Mouse (Mus musculus): ENCODE results near the gene Pcnp.
"Not testable (repeated sequence)": the region's sequence is repeated elsewhere in the genome, so short reads cannot be mapped to it uniquely, and the experiment has no call there.

Pcnp gene

DNA sequence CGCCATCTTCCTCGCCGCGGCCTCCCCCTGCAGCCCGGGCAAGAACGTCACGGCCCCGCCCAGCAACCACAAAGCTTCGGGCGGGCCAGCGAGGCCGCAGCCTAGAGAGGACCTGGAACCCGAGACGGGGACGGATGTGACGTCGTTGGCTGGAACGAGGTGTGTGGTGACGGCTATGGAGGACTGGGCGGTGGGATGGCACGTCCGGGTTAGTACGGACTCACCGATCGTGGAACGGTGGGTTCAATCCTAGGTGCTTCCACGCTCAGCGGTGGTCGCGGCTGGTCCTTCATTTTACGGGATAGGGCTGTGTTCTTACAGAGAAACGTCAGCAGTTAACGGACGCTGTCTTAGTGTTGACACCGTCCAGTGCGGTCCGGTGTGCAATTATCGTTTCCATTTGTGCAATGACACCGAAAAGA is at the start of gene Pcnp:
Pcnp (minus strand) TSS at position 79 of the 422 bp plus-strand sequence.
- DNase-seq (ENCODE audit: low read depth in 1 of 2, low spot score in 2 of 2) = peak; percentile 93 to 96

DNA sequence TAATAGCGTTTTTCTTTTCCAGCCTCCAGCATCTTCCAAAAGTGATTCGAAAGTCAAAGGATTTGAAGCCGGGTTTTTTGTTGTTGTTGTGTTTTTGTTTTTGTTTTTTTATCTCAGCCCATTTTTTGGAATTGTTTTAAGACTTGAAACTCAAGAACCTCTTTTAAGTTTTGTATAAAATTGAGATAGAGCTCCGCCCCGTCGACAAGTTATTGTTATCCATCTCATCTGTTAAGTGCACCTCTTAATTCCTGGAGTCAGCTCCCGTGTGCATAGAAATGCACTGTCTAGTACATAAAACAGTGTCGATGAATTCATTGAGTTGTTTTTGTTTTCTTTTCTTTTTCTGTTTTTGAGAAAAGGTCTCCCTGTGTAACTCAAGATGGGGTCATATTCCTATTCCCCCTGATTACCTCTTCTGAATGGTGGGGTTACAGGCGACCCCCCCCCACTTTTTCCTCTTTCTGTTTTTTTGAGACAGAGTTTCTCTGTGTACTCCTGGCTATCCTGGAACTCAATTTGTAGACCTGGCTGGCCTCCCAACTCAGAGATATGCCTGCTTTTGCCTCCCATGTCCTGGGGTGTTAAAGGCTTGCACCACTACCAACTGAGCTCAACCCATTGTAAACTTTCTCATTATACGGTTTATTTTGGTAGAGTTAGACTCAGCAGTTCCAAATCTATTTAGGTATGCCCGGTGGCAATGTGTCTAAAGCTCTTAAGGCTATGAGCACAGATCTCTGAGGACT is 46.8 kb upstream of the Pcnp start:
- no peak for DNase-seq (ENCODE audit: low read depth in 1 of 2, low spot score in 2 of 2)

DNA sequence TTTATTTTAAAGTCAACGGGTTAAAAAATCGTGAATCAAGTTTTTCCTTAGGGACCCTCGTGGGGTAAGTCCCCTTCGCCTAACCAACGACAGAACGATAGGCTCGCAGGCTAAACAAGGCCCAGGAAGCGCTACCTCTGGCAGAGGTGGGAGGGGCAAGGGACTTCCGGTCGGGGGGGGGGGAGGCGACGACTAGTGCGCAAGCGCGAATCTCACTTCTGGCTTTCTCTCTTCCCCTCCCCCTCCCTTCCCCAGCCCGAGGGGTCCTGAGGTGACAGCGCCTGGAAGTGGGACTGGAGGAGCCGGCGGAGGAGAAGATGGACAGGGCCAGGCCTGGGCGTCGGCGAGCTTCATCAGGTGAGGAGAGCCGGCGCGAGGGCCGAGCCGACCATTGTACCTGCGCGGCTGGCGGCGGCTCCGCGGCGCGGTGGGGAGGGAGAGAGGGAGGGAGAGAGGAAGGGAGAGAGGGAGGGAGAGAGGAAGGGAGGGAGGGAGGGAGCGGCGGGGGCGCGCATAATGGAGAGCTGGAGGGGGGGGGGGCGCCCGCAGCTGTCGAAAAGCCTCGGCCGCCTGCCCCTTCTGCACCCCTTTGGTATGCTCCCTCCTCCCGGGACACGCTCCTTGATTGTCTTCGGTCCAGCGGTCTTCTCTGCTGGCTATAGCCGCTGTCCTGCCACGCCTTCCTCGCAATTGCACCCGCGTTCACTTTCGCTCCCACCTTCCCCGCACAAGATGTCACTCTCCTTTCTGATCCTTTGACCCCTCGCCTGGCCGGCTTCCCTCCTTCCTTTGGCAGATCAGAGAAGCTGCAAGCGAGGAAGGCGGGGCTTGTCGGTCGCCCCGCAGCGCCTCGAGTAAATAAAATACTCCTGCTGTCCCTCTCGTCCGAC is 45.9 kb upstream of the Pcnp start:
- DNase-seq (ENCODE audit: low read depth in 1 of 2, low spot score in 2 of 2) = peak in 1 of 2 experiments; percentile 52

DNA sequence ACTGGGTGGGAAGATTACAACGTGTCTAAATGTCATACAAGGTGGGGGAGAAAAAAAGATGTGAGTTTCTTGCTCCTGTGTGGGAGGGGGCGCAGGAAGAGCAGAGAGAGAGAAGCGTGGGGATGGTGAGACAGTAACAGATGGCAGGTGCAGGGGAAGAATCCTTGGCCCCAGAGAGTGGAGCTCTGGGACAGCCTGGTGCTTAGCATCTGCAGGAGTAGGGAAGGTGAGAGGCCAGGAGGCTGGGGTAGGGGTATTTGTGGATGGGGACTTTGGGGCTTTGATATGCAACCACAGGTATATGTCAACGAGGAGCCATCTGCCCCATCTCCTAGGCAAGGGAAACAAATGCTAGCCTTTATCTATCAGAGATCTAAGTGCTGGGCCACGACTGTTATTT is 45.0 kb upstream of the Pcnp start:
- no peak for DNase-seq (ENCODE audit: low read depth in 1 of 2, low spot score in 2 of 2)

DNA sequence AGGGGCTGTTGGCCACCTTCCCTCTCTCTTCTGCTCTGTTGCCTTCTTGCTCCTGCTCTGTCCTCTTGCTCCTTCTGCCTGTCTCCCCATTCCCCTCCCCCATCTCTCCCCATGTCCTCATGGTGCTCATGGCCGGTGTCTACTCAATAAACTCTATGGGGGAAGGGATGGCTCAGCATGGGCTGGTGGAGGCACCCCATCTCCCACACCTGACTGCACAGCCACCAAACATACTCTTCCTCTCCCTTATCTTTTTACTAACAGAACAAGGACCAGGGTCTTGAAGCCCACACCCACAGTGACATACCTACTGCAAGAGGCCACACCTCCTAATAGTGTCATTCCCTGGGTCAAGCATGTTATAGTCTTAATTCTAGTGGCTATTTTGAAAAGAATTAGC is 44.6 kb upstream of the Pcnp start:
- DNase-seq (ENCODE audit: low read depth in 1 of 2, low spot score in 2 of 2) = no peak

DNA sequence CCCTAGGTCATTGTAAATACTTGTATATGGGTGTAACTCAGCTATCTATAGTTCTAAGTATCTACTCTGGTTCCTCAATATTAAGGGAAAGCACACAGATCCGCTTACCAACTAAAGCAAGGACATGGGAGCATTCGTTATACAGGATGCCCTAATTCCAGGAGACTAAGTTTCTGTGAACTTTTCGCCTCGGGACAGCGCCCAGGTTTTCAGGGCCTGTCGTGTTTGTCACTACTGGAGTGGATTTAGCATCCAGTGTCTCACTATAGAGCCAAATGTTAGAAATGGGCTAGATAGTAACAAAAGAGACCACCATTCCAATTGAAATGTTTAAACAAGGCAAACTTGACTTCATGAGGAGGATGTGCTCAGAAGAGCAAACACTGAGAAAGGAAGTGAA is 43.6 kb upstream of the Pcnp start:
- not testable (repeated sequence) for DNase-seq (ENCODE audit: low read depth in 1 of 2, low spot score in 2 of 2)

DNA sequence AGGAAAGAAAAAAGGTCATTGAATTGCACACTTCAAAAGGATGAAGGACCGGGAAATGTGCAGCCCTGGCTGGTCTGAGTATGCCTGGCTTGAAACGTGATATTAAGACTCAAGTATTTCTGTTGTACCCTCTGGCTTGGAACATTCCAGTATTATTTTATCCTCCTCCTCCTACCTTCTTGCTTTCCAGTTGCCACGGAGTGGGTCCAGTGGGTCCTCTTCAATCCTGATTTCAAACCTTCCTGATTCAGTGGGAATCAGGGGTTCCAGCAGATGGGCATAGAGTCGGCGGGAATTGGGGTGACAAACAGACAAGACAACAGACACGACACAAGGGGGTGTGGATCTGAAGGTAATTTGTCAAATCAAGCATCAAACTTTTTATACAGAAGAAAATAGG is 43.0 kb upstream of the Pcnp start:
- DNase-seq (ENCODE audit: low read depth in 1 of 2, low spot score in 2 of 2) = no peak

DNA sequence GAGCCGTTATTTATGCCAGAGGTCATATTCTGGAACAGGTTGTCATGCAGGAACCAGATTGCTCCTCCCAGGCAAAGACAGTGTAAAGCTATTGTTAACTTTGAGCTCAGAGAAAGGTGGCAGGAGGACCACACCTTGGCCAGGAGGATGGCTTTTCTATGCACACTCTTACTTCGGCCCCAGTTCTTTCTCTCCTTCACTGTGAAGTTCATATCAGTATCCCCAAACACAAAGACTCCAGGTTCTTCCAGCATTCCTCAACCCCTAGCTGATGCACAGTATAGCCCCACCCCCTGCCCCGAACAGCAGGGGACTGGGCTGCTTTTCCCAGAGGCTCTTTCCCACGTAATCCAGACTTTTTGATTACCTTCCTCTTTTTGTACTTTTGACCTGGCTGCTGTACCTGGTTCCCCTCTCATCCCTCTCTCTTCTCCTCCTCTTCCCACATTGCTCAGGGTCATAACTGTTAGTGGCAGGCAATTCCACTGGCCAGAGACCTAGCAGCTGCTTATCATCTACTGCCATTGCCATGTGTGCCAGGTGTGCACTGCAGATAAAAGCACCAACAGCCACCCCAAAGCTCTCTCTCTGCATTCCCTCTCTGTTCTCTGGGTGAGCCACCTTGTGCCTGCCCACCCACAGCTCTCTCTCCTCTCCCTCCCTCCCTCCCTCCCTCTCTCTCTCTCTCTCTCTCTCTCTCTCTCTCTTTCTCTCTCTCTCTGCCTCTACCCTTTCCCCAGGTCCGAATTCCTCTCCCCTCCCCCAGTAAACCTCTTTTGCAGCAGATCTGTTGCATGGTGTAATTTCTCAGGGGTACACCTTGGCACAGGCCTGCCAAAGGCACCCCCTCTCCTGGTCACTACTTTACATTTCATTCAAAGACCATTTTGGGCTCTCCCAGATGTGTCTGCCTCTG is 42.0 kb upstream of the Pcnp start:
- no peak for DNase-seq (ENCODE audit: low read depth in 1 of 2, low spot score in 2 of 2)

DNA sequence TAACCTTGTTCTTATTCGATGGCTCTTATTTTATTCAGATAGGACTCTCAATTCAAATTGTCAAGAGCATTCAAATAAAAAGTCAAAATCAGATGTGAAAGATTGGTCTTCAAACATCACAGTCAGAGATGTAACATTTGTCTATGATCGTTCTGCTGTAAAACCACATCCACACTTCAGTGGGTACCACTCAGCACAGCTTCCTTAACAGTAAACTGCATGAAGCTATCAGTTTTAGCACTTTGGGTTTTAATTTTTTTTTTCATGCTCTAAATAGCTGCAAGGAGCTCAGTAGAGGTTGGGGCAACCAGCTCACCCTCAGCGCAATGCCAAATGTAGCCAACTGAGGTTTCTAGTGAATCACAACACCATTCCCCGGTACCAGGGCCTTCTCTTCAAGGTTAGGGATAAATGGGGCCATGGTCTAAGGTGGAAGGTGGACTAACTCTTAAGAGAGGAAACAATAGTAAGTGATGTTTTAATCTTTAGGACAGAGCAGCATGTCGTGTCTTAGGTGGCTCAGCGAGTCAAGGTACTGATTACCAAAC is 39.1 kb upstream of the Pcnp start:
- no peak for DNase-seq (ENCODE audit: low read depth in 1 of 2, low spot score in 2 of 2)

DNA sequence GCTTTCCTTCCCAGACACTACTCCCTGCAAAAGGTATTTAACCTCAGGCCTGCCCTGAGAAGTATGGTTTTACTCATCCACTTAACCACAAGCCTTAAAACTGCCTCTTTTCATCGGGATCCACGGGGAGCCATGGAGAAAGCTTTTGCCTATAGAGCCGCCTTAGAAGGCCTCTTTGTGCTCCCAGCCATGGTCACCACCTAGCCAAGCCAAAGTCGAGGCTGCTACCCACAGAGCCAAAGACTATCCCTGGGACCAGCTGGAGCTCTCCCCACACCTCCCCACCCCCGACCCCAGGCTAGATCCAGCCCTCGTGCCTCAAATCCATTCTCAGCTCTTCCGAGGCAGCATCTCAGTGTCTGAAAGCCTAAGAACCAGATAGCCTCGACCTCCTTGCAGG is 36.6 kb upstream of the Pcnp start:
- DNase-seq (ENCODE audit: low read depth in 1 of 2, low spot score in 2 of 2) = no peak

DNA sequence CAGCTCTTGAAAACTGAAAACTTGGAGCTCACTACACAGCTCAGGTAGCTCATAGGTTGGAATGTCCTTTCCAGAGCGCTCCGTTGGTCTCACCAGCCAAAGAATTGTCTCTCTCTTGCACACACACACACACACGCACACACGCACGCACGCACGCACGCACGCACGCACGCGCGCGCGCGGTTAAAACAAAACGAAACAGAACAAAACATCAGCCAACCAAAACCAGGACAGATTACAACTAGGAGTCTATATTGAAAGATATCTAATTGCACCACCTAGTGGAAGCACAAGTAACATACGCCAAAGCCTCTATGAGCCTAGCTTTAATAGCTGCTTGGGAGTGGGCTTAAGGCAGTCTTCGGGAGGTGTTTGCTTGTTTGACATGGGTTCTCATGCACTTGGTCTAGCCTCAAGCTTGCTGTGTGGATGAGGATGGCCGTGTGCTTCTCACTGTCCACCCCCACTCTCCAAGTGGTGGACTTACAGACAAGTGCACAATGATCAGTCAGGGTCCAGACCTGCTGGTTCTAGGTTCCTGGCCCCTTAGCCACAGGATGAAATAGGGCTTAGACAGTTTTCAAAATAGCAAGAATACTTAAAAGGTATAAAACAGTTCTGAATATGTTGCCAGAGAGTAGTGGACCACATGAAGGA is 34.9 kb upstream of the Pcnp start:
- peak in 1 of 2 experiments; percentile 16 for DNase-seq (ENCODE audit: low read depth in 1 of 2, low spot score in 2 of 2)

DNA sequence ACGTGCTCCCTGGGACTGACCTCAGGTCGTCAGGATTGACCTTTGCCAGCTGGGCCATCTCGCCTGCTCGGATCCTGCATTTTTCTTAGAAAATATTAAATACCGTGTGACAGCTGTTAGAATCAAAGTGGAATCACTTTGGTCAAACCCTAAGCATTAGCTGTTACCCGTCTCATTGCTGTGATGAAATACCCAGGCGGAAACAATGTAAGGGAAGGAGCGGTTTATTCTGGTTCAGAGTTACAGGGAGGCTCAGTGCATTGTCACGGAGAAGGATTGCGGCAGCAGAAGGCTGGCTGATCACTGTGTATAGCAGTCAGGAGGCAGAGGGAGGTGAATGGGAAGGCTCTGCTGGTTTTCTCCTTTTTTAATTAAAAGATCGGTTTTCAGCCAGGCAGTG is 33.4 kb upstream of the Pcnp start:
- no peak for DNase-seq (ENCODE audit: low read depth in 1 of 2, low spot score in 2 of 2)

DNA sequence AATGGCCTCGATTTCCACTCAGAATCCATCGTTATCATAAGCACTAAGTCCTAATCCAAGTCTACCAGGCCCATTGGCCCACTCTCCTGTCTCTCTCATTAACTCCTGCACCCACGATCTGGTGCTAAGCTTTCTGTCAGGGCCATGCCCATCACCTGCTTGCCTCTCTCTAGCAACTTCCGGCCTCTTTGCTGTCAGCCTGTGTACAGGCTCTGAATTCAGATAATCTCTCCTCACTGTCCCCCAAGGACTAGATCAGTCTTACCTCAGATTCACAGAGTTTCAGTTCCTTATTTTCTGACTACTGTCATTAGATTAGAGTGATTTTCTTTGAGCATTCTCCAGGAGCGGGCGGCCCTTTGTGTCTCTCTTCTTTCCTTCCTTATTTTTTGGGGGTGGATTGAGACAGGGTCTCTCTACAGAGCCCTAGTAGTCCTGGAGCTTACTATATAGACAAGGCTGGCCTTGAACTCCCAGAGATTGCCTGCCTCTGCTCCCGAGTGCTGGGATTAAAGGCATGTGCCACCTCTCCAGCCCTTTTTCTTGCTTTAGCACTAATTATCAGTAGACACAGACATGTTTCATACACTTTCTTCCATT is 32.6 kb upstream of the Pcnp start:
- no peak for DNase-seq (ENCODE audit: low read depth in 1 of 2, low spot score in 2 of 2)

DNA sequence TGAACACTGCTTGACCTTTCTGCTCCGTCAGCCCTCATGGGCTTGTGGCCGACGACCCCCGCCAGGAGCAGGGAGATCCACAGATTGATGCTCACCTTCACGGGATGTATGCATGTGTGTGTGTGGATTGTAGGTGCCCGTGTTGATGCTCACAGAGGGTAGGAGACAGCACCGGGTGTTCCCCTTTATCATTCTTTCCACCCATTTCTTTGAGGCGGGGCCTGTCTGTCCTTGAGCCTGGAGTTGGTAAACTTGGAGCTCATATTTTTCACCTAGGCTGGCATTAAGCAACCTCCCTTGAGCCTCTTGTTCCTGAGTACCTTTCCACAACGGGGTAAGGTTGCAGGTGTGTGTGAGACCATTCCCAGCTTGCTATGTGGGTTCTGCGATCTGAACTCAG is 28.6 kb upstream of the Pcnp start:
- DNase-seq (ENCODE audit: low read depth in 1 of 2, low spot score in 2 of 2) = no peak

DNA sequence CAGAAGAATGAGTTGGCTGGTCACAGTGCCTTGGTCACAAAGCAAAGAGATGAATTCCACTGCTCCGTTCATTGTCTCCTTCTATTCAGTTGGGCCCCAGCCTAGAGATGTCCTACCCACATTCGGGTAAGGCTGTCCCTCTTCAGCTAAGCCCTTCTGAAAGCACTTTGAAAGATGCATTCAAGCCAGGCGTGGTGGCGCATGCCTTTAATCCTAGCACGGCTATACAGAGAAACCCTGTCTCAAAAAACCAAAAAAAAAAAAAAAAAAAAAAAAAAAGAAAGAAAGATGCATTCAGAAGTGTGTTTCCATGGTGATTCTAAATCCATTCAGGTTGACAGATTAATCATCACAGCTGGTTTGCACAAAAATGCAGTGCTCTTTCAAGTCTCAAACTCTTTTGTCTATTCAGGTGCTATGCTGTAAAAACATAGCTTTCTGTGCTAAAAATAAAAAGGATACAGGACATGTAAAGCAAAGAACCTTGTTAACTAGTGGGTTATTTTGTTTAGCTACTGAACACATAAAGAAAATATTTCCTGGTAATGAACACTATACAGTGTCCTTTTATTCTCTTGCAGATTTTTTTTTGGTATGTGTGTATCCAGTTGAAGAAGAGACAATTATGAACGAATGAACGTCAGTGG is 27.5 kb upstream of the Pcnp start:
- no peak for DNase-seq (ENCODE audit: low read depth in 1 of 2, low spot score in 2 of 2)

DNA sequence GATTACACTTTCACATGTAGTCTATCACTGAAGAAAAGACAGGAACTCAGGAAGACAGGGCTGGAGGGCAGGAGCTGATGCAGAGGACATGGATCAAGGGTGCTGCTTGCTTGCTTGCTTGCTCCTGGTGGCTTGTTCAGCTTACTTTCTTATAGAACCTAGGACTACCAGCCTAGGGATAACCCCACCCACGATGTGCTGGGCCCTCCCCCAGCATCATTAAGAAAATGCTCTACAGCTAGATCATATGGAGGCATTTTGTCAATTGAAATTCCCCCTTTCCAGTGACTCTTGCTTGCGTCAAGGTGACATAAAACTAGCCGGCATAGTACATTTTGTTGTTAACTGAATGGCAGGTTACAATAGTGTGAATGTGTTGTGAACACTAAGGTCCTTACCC is 26.4 kb upstream of the Pcnp start:
- DNase-seq (ENCODE audit: low read depth in 1 of 2, low spot score in 2 of 2) = no peak

DNA sequence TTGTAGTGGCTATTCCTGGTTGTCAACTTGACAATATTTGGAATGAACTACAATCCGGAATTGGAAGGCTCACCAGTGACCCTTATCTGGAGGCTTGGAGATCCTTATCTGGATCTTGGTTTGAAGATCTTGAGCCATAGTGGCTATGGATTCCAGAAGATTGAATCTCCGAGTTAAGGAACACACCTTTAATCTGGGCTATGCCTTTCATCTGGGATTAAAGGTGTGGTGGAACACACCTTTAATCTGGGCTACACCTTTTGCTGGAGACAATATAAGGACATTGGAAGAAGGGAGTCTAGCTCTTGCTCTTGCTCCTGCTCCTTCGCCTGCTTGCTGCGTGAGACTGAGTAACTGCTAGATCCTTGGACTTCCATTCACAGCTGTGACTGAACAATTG is 18.5 kb upstream of the Pcnp start, which contains the start of gene Senp7:
Senp7 (plus strand) TSS at position 301 of the 400 bp plus-strand sequence.
- DNase-seq (ENCODE audit: low read depth in 1 of 2, low spot score in 2 of 2) = not testable (repeated sequence)

DNA sequence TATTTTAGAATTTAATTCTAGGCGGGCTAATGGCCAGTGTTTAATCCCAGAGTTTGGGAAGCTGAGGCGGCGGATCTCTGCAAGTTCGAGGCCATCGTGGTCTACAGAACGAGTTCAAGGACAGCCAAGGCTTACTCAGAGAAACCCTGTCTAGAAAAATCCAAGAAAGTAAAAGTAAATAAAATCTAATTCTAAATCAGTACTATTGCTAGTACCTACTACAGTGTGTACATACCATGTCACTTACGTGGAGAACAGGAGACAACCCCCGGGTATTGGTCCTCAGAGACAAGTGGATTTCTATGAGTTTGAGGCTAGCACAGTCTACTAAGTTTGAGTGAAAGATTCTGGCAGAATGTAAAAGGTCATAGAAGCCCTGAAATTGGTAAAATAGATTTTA is 8.6 kb upstream of the Pcnp start:
- DNase-seq (ENCODE audit: low read depth in 1 of 2, low spot score in 2 of 2) = no peak
